ENCODE assay signal across 35 mouse cellular contexts in the genomic region with DNA sequence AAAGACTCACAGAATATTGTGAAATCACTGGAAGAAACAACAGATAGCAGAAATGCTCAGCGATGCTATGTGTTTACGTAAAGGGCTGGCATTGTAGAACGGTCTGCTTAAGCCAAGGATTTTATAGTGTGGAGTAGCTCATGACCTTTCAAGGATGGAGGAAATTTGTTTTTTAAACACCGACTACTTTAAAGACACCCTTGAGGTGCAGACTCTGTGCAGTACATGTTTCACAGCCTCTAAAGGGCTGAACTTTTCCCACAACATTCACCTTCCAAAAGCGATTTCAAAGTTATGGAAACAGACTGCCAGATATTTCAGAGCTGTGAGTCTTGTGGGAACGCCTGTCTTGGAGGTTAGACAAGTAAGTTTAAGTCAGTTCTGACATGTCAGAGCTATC. TPM values are rescaled to one million over a fixed set of nuclear protein-coding genes. Genes with fewer than 3 reads are reported as not detected.
"Had no signal": no experiment of that assay in that cellular context is flagged by ENCODE, and none has a peak within 500 bp of the region (broad histone marks: within the 10 kb centered on the region; RNA-seq: fewer than 3 reads in every experiment).

No protein-coding gene starts in this region.

- H3K4me2 ChIP-seq: heart, embryonic 11.5 days; heart, embryonic 12.5 days; heart, embryonic 13.5 days; heart, embryonic 15.5 days; hindbrain, embryonic 12.5 days; hindbrain, embryonic 13.5 days; hindbrain, embryonic 14.5 days; hindbrain, embryonic 15.5 days; intestine, embryonic 15.5 days; kidney, embryonic 15.5 days had no signal

- ATAC-seq: hindbrain, embryonic 16.5 days; hindbrain, postnatal 0 days; inflammation-experienced regulatory T-cells, adult 6 months; intestine, embryonic 15.5 days; intestine, embryonic 16.5 days; intestine, postnatal 0 days had no signal

- H3K27me3 ChIP-seq: heart, embryonic 12.5 days; heart, embryonic 13.5 days; heart, embryonic 15.5 days; hindbrain, embryonic 12.5 days; hindbrain, embryonic 13.5 days; hindbrain, embryonic 15.5 days; intestine, embryonic 15.5 days; kidney, embryonic 15.5 days had no signal

- H3K4me3 ChIP-seq: heart, embryonic 12.5 days; heart, embryonic 13.5 days; heart, embryonic 15.5 days; hindbrain, embryonic 10.5 days; hindbrain, embryonic 12.5 days; hindbrain, embryonic 13.5 days; hindbrain, embryonic 15.5 days; intestine, embryonic 15.5 days; kidney, embryonic 15.5 days; layer of hippocampus, adult 2 months; left cerebral cortex, adult 2 months had no signal

- H3K4me1 ChIP-seq: heart, embryonic 12.5 days; heart, embryonic 13.5 days; heart, embryonic 15.5 days; hindbrain, embryonic 10.5 days; hindbrain, embryonic 12.5 days; hindbrain, embryonic 13.5 days; hindbrain, embryonic 15.5 days; intestine, embryonic 15.5 days; kidney, embryonic 15.5 days had no signal

- H3K9me3 ChIP-seq: heart, embryonic 12.5 days; heart, embryonic 13.5 days; heart, embryonic 15.5 days; hindbrain, embryonic 10.5 days; hindbrain, embryonic 12.5 days; hindbrain, embryonic 13.5 days; hindbrain, embryonic 15.5 days; intestine, embryonic 15.5 days; kidney, embryonic 15.5 days had no signal

- DNase-seq: heart, postnatal 10 days; heart, postnatal 14 days; heart, postnatal 36 days; heart, postnatal 4 days; kidney, adult 11 months; kidney, adult 18-20 months; kidney, adult 2 months; kidney, adult 8-10 months; kidney, adult 9 months; kidney, postnatal 10 days; kidney, postnatal 14 days; kidney, postnatal 25 days; kidney, postnatal 36 days; kidney, postnatal 4 days; layer of hippocampus, adult 9-11 months; layer of hippocampus, postnatal 36 days had no signal

- H3K36me3 ChIP-seq: heart, embryonic 12.5 days; heart, embryonic 13.5 days; heart, embryonic 15.5 days; hindbrain, embryonic 10.5 days; hindbrain, embryonic 12.5 days; hindbrain, embryonic 13.5 days; hindbrain, embryonic 15.5 days; intestine, embryonic 15.5 days; kidney, embryonic 15.5 days had no signal

- H3K9ac ChIP-seq: heart, embryonic 12.5 days; heart, embryonic 13.5 days; heart, embryonic 15.5 days; hindbrain, embryonic 12.5 days; hindbrain, embryonic 13.5 days; hindbrain, embryonic 14.5 days; hindbrain, embryonic 15.5 days; intestine, embryonic 15.5 days; kidney, embryonic 15.5 days had no signal

- H3K27ac ChIP-seq: heart, embryonic 13.5 days; heart, embryonic 15.5 days; hindbrain, embryonic 10.5 days; hindbrain, embryonic 12.5 days; hindbrain, embryonic 13.5 days; hindbrain, embryonic 14.5 days; hindbrain, embryonic 15.5 days; hindbrain, postnatal 0 days; intestine, embryonic 15.5 days; kidney, embryonic 15.5 days; kidney, postnatal 0 days; layer of hippocampus, adult 2 months; left cerebral cortex, adult 2 months had no signal

RNA-seq across cellular contexts. Expression of gene Saxo2, which starts 57.4 kb away (rescaled TPM):
- polyA plus RNA-seq: inflammation-experienced regulatory T-cells, adult 6 months had no signal
